Mouse (Mus musculus) adipocyte (in vitro differentiated cells): Measurements from ENCODE around the gene Frat2.
A peak's percentile ranks its signal among the peaks of the same experiment; 100 is the strongest.
"Not testable (repeated sequence)": the region's sequence is repeated elsewhere in the genome, so short reads cannot be mapped to it uniquely, and the experiment has no call there.

Experiments
- DNase-seq: peaks from one replicate; pipeline ENCODE4 v3.0.0-alpha.2; 2016; ENCODE audit warnings: low spot score

Frat2 gene

DNA sequence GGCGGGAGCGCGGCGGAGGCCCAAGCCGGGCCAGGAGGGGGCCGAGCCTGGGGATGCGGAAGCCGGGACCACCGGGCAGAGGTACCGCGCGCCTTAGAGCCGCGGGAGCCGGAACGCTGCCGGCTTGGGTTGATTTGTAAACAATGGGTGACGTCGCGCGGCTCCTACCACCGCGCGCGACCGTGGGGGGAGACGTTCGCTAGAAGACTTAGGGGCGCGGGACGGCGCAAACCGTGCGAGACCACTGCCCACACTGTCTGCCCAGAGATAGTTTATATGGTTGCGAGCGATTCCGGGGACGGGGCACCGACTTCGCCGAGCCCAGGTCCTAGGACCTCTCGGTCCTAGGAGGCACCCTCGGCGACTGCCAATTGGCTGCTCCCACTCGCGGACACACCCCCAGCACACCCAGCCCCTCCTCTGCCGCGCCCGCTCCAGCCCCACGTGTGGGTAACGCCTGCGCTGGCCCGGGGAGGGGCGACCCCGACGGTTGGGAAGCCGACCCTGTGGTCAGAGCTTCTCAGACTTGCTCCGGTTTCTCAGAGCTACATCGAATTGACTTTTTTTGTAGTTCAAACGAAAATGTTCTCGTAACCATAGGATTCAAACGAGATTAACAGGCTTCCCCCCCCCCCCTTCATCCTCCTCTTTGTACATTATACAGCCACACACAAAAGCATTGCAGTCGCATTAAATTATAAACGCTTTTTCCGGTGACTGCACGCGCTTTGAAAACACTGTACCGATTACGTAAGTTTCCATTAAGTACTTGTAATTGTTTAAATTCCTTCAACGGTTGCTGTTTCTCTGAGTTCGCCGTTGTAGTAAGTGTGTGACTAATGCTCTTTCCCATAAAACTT is at the start of gene Frat2:
Gene Frat2 (minus strand): TSS at position 141 of the 860 bp plus-strand sequence.
- DNase-seq, result peak; percentile 92

DNA sequence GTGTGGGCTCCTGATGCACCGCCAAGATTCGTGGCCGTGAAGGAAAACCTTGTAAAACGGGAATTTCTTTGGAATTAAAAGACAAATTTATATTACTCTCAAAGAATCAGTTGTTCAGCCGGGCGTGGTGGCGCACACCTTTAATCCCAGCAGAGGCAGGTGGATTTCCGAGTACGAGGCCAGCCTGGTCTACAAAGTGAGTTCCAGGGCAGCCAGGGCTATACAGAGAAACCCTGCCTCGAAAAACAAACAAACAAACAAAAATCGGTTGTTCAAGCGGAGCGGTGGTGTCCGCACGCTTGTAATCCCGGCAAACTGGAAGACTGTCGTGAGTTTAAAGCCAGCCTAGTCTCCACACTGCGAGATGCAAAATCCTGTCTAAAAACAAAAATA is 48.4 kb upstream of the Frat2 start:
- DNase-seq, result no peak

DNA sequence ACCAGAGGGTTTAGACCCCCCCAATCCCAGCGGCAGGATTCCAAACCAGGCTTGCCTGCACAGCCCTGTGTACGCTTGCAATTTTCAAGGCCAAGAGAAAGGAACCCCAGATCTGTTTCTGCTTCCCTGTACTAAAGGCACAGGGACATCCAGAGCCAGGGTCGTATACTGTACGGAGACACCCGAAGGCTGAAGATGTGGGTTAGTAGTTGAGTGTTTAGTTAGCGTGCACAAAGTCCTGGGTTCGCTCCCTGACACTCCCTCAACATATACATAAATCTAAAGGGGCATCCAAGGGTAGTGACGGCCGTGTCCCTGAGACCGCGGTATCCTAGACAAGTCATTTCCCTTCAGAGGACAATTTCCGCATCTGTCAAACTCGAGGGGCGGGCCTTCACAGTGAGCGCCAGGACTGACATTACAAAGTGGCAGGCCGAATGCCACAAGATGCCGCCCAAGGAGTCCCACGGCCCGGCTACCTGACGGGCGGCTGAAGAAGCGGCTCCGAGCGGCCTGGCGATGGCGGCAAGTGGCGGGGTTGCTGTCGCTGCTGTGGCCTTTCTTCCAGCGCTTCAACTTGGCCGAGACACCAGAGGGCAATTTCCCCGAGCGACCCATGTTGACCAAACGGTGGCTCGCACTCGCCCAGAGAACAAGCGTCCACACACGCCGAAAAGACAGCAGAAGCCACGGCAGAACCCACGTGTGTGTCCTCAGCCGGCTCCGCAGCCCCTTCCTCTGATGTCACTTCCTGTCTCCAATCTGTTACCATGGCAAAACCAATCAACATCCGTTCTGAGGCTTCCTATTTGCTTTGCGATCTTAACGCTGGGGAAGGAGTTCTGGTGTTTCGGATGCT is 47.8 kb upstream of the Frat2 start, which contains the start of gene Rrp12:
Gene Rrp12 (minus strand): TSS at position 714 of the 859 bp plus-strand sequence.
- peak; percentile 94 for DNase-seq

DNA sequence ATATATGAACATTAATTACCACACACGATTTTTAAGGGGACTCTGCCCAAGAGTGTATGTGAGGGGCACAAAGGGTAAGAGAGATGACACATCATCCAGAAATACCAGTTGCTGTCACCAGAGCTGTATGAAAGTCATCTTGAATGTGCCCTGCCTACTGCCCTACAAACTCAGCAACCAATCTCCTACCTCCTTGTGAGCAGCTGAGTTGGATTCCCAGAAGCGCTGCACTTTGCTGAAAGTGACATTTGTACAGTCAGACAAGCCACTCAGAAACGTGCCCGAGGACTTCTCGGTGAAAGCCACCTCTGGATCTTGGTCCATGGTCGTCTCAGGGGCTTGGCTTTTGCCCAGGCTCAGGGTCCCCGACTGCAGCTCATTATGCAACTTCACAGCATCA is 47.0 kb upstream of the Frat2 start:
- DNase-seq, result no peak

DNA sequence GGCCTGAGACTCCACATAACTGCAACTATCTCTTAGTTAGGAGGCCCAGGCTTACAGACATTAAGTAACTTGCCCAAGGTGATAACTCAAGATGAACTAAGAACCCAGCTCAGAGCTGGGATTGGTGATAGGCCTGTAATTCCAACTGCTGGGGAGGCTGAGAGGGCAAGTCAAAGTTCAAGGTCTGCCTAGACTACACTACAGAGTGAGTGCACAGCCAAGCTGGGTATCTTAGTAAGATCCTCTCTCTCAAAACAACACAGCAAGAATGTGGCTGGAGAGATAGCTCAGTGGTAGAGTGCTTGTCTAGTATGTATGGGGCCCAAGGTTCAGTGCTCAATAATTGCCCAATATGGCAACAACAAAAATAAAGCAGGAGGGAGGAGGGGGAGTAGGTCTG is 40.3 kb upstream of the Frat2 start:
- no peak for DNase-seq

DNA sequence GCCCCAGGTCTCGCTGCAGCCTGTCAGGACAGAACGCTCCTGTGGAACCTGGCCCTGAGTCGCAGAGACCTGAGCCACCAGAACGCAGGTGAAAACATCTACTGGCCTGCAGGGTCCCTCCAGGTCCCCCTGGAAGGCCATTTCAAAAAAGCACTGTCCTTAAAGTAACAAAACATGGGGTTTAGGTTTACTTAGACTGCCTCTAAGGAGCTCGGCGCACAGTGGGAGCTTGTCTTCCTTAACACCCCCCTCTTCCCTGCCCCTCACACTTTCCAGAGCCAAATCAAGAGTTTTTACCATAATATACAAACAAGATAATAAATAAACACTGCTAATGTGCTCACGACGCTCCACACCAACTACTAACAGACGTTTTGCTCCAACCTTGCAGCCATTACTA is 36.0 kb upstream of the Frat2 start:
- DNase-seq, result no peak

DNA sequence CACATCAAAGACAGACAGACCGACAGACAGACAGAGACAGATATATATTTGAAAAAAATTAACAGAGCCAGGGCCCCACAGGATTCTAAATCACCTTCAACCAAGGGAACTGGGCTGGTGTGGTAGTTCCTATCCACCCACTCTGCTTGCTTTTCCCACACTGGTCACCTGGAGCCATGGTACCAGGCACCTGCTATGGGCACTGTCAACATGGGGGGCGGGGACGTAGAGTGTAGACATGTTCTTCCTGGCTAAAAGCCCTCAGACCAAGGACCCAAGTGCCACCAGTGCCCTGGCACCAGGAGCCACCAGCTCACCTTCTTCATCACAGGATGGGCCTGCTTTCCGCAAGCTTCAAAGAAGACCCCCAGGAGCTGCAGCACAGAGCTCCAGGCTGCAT is 33.9 kb upstream of the Frat2 start:
- DNase-seq, result no peak

DNA sequence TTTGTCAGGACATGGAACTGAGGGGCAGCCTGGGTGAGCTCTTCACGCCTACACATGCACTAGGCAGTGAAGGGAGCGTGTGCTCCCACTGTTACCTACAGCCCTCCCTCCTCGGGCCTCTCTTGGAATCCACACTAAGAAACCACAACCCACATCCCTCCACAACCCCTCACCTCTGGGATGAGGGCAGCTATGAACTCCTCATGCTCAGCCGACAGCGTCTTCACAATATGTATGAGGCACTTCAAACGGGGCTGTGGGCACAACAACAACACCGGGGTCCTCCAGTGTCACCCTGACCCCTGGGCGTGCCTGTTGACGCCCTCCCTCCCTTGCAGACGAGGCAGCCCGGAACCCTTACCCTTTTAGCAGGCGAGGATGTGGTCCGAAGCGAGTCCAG is 26.4 kb upstream of the Frat2 start:
- no peak for DNase-seq

DNA sequence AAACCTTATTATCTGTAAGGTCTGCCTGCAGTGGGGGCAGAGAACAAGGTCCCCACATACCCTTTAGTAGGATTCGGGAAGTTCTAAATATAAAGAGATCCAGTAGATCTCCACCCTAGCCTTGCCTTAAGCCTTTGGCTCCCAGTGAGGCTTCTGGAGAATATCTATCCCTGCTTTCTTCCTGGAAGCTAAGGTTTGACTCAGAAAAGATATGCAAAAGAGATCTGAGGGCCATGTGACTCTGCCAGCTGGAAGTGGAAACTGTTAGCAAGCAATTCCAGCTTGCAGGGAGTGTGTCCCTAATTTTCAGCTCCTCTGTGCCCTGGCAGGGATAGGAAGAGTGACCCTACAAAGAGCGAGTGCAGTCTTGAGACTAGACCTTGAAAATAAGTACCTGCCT is 24.4 kb upstream of the Frat2 start:
- no peak for DNase-seq

DNA sequence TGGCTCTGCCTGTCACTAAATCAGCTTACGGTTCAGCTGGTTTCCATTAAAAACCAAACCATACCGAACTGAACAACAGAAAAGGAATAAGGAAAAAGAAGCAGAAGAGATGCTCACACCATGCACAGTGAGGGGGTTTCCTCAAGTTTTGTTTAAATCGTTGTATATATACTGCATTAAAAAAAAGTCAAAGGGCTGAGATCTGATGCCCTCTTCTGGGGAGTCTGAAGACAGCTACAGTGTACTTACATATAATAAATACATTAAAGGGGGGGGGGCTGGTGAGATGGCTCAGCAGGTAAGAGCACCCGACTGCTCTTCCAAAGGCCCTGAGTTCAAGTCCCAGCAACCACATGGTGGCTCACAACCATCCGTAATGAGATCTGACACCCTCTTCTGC is 22.0 kb upstream of the Frat2 start:
- DNase-seq, result not testable (repeated sequence)

DNA sequence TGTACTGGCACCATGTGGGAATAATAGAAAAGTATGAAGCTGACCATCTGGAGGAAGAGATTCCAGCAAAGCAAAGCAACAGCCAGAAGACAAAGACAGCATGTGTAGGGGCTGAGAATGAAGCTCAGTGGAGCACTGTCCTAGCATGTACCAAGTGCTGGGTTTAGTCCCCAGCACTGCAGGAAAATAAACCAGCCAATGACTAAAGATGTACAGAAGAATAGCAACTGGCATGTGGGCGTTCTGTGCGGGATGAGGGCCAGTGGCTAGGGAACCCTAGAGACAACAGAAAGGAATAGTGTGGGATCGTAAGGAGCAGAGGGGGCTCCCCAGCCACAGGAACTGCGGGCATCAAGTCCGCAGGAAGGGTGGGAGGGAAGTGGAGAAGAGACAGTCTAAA is 21.4 kb upstream of the Frat2 start:
- DNase-seq, result no peak

DNA sequence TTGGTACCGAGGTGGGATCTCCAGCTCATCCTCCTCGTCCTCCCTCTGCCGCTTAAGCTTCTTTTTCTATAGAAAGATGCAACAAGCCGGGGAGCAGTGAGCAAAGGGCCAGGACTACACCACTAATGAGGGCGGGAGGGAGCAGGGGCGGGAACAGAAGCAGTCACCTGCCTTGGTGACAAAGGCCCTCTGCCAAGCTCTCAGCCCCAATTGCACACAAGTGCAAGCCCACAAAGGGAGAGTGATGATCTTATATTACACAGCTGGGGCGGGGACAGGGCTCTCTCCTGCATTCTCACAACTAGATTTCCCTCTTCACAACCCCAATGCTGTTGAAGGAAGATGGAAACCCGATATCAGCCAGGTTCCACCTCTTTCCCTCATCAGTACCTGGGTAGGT is 18.8 kb upstream of the Frat2 start:
- no peak for DNase-seq

DNA sequence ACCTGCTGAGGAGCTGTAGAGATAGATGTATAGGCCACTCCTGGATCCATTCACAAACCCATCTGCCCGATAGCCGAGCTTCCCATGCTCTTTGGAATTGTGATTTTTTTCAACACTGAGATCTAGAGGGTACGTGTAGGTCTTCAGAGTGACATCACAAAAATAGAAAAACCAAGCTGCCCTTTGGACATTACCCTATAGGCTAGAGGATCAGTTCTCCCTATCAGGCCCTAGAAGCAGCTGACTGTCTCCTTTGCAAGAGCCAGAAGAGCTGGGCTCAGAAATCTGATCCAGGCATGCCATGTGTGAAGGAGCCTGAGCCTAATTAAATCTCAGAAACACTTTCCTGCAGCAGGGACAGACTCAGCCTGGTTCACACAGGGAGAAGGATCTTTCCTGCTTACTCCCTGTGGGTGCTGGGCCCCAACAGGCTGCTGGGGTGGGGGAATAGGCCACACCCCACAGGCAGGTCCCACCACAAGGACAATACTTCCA is 9.9 kb upstream of the Frat2 start:
- DNase-seq, result no peak

DNA sequence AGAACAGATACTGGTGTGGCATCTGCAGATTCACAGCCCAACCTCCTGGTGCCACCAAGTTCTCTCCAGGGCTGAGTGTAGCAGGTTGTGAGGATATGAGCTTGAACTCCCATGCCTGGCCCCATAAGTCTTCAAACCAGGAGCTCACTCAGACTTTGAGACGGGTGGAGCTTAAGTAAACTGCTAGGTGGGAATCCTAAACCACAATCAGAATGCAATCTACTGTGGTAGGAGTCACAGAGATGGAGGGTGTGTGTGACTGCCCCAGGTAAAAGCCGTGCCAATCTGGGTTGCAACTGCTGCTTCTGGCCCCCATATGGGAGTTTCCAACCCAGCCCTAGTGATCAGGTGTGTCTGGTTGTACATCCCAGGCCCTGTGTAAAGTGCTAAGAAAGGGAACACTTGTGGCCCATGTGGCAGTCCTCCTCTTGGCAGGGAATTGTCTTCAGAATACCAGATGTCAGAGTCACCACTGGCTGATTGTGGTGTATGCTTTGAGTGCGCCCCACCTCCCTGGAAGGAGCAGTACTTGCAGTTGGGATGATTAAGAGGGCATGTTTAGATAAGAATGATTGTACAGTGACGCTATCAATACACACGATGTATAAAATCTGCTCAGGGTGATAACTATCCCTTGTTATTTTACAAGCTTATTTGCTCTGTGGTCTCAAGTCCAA is 9.3 kb upstream of the Frat2 start:
- no peak for DNase-seq

DNA sequence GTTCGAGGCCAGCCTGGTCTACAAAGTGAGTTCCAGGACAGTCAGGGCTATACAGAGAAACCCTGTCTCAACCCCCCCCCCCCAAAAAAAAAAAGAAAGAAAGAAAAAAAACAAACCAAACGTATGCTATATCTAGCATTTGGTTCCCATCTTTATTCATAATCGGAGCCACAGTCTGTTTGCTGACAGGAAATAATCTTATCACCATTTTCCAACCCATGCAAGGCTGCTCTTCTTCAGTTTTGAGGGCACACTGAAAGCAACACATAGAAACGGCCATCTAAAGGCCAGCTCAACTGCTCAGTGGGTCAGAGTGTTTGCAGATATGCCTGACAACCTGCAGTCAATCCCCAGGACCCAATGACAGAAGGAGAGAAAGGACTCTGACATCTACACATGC is 4.5 kb upstream of the Frat2 start:
- DNase-seq, result no peak

DNA sequence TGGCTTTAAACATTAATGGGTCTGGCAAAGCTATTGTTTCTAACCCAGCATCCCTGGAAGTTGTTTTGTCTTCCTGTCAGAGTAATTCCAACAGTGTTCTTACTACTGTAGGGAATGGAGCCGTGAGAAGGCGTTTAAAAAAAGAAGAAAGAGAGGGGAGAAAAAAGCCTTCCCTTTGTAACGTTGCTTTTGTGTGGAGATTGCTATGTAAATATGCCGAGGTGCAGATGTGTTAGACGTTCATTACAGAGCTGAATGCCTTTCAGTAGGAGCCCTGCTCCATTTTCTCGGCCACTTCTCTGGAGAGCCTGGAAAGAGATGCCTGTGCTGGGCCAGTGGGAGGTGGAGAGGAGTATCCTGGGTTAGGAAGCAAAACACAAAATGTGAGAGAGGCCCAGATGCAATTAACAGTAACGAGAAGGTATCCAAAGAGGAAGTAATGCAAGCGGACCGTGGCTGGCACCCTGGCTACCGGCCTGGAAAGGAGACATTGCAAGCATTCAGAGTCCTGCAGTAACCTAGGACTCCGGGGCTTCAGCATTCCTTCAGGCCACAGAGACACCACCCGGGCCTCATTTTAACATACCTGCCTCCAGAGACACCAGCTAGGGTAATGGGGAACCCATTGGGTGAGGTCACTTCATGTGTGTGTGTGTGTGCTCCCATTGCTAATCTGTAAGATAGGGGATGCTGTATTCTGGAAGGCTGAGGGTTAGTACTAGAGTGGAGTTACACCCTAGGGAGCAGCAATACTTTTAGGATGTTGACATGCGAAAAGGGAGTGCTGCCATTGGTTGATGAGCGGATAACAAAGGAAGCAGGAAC is 3.0 kb upstream of the Frat2 start:
- DNase-seq, result no peak

DNA sequence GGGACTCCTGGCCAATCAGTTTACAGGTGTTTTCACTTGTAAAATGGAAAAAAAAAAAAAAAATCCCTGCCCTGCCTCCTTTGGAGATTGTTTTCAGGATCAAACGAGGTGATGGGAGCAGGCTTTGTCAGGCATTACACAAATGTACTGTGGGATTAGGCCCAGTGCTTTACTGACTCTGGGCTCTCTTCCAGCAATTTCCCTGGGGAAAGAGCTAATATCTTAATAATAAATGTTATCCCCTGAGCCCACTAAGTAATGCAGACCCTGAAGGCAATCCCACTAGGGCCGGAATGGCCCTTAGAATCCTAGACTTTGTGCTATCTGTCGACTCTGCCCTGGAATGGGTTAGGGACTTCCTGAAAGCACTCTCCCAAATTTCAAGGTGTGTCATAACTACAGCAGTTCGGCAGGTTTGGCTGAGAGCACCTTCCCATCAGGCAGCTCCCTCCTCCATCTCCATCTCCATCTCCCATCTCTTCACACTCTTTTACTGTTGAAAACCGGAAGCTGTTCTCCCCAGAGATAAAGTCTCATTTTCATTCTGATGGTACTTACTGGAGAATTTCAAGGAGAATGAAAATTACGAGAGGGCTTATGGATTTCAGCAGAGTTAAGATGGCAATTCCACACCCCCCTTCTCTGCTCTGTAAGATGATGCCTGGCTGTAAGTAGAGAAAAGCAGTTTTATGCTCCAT is 2.2 kb upstream of the Frat2 start:
- DNase-seq, result no peak

DNA sequence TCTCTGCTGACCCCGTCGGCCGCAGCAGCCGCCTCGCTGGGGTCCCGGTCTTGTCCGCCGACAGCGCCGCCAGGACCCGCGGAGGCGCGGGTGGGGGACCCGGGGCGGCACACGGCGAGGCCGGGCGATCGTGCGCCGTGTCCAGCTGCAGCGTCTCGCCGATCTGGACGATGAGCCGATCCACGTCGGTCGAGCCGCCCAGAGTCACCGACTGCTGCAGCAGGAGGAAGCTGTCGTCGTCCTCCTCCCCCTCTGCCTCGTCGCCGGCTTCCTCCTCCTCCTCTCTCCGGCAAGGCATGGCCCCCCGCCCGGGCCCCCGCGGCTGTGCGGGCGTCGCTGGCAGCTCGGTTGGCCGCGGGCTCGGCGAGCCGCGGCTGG is 329 bp downstream of the Frat2 start:
- DNase-seq, result peak; percentile 32

DNA sequence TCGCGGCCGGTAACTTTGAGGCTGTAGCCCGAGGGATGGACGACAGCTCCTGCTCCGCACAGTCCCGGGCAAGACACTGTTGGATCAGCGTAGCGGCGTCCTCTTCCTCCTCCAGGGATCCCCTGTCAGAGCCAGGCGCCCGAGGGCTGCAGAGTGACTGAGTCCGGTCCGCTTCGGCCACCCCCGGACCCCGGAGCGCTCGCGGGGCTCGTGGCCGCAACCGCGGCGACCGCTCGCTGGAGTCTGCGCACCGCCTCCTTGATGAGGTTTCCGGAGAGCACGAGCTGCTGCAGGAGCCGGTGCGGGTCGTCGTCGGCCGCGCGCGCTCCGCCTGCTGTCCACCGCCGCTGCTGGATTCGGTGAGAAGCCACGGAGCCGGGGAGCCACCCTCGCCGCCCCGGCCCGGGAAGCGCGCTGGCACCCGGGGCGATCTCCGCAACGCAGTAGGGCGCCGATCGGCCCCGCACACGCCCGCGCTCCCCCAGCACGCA is 796 bp downstream of the Frat2 start:
- DNase-seq, result peak; percentile 45

DNA sequence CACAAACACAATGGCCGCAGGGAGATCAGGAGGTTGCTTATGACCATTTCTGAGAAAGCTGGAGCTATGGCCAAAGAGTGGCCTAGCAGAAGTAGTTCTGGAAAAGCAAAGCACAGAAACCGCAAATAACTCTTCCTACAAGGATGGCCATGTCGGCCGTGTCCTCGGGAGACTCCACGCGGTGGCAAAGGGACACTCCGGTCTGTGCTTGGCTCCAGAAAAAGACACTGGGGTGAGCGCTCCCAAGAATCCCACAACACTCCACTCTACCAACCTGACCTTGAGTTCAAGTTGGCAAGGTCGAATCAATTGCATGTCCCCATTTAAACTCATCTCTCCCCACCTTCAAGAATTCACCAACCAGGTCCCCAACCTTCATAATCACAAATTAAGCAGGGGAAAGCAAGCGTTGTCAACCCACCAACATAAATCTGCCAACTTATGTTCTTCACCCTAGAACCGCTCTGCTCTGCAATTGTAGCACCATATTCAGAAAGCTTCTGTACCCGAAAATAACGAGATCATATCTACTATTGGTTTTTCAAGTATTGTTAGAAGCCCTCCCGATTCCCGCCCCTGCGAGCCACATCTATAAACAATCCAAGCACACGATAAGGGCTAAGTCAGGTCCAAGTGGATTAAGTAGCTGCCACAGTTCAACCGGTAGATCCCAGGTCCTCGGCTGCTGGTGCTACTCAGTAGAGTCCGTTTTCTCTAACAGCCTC is 1.4 kb downstream of the Frat2 start:
- peak; percentile 25 for DNase-seq
